Mouse (Mus musculus): ENCODE measurements around the gene Nudt16l1.

DNA sequence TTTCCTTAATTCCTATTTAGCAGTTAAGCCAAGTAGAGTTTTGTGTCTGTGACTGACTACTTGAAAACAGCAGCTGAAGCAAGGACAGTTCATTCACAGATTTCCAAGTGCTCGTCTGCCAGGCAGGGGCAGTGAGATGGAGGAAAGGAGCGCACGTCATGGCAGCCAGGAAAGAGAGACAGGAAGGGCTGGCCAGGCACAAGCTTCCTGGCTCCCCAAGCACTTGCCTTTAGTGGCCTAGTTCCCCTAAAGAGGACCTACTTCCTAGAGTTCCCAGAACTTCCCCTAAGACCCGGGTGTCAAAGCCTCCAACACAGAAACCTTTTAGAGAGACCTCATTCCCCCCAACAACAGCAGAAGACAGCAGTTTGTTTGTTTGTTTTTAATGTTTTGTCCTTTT is 18.0 kb upstream of the Nudt16l1 start:
- TF ChIP-seq CTCF (conservative IDR thresholded peaks at IDR 0.05; ENCODE audit: insufficient read depth, insufficient read length, low read depth, low read length) (no peak), POLR2A (IDR thresholded peaks at IDR 0.05; ENCODE audit: low read depth, low read length) (no peak)

Measured in kidney, adult 2 months (tissue).